Mouse (Mus musculus) liver, embryonic 11.5 days (tissue): ENCODE measurements around the gene Prkce. TPM values are rescaled to one million over a fixed set of nuclear protein-coding genes. Genes with fewer than 3 reads are reported as not detected.
A peak's percentile ranks its signal among the peaks of the same experiment; 100 is the strongest.

Source experiments
- ATAC-seq: fragments of 200-750 bp; cut with Nextera tagmentation; replicated peaks from 2 replicates; pipeline ENCODE4 v1.8.0; 2017; ENCODE audit warnings: moderate number of reproducible peaks, mild to moderate bottlenecking, moderate TSS enrichment, moderate library complexity; ENCODE audit not compliant: low FRiP score
- DNase-seq: peaks from one replicate; pipeline ENCODE4 v3.0.0-alpha.2; 2017; ENCODE audit warnings: low spot score
- H3K27ac ChIP-seq: fragments of 300-500 bp; sonication (generic); 2 replicates; pipeline ENCODE4 v1.5.1; 2014; ENCODE audit warnings: mild to moderate bottlenecking, low read depth, low read length, control low read depth
- H3K27me3 ChIP-seq: fragments of 300-500 bp; sonication (generic); replicated peaks from 2 replicates; pipeline ENCODE4 v1.6.1; 2014; ENCODE audit warnings: low read length, mixed read lengths; ENCODE audit not compliant: control insufficient read depth, insufficient read depth
- H3K36me3 ChIP-seq: fragments of 300-500 bp; sonication (generic); 2 replicates; pipeline ENCODE4 v1.6.1; 2014; ENCODE audit warnings: mild to moderate bottlenecking, low read length, moderate library complexity, mixed read lengths; ENCODE audit not compliant: control insufficient read depth, insufficient read depth
- H3K4me1 ChIP-seq: fragments of 300-500 bp; sonication (generic); replicated peaks from 2 replicates; pipeline ENCODE4 v1.6.1; 2014; ENCODE audit warnings: low read length, mixed read lengths; ENCODE audit not compliant: control insufficient read depth, insufficient read depth
- H3K4me2 ChIP-seq: fragments of 300-500 bp; sonication (generic); 2 replicates; pipeline ENCODE4 v1.6.1; 2014; ENCODE audit warnings: mild to moderate bottlenecking, control low read depth, moderate library complexity
- H3K4me3 ChIP-seq: fragments of 300-500 bp; sonication (generic); 2 replicates; pipeline ENCODE4 v1.5.1; 2014; ENCODE audit warnings: low read depth, low read length, control low read depth
- H3K9ac ChIP-seq: fragments of 300-500 bp; sonication (generic); 2 replicates; pipeline ENCODE4 v1.6.1; 2014; ENCODE audit warnings: low read depth, low read length, control low read depth
- H3K9me3 ChIP-seq: fragments of 300-500 bp; sonication (generic); 2 replicates; pipeline ENCODE4 v1.6.1; 2016; ENCODE audit warnings: low read length, inconsistent platforms, mixed read lengths; ENCODE audit not compliant: control insufficient read depth
- WGBS: fragments of 180-500 bp; shearing (Covaris S2); extraction: QIAGEN DNeasy Blood & Tissue Kit; methylation state at CpG from one replicate; pipeline ENCODE4 v1.1.7; 2014; 5-methylcytosine and 5-hydroxymethylcytosine counted together
- polyA plus RNA-seq: library from polyadenylated mRNA; unstranded; fragments of >200 nt; fragmentation: Nextera tagmentation; extraction: Ambion mirVana; gene quantifications from 2 replicates; pipeline ENCODE4 v1.2.1, GENCODE M21; 2014

The Prkce gene
- polyA plus RNA-seq, 1 experiment from 2014 or later = 4.0 TPM

DNA sequence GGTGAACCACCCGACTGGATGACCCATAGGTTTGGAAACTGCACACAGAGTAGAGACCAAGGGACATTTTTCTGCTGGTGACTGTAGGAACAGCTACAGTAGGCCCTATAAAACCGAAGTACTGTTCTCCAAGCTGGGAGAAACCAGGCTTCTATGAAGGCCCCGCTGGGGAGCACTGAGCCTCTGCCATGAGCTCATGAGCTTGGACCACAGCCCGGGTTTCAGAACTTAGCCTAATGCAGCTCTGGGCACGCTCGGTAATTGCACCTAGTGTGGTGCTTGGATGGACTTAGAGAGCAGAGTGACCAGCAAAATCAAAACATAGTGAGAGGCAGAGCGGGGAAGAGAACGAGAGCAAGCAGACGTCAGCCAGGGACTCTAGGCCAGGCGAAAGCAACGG is 134.7 kb downstream of the Prkce start:
- Histone ChIP-seq H3K9ac (no peak overlapping the region), H3K27ac (peak overlapping the region; percentile 94), H3K9me3 (no peaks in the 10 kb centered on the region), H3K27me3 (no peaks in the 10 kb centered on the region), H3K4me1 (peaks cover 45% of the 10 kb centered on the region), H3K36me3 (no peaks in the 10 kb centered on the region), H3K4me2 (no peak overlapping the region; the same call in 1 of the 2 replicates), H3K4me3 (no peak overlapping the region)
- ATAC-seq (no peak), DNase-seq (no peak)
- 86% methylated on average over 11 of the region's 11 CpGs for WGBS

DNA sequence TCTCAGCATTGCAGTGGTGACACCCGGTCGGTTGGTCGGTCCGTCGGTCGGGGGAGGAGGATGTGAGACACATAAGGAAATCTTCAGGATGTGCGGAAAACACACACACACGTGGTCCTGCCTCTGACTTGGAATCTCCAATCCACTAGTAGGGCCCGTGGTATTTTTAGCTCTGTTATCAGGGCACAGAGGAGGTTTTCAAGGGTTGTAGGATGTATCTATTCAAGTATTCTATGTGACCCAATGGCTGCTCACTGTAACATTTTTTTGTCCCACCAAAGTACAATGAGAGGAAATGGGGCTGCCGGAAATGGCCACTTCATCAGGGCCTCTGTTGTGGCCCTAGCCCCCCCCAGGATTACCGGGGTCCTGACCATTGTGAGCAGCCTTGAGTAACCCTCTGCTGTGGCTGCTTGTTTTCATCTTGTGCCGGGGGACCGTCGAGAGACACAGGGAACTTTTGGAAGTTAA is 135.3 kb downstream of the Prkce start:
- H3K4me1 ChIP-seq = peaks cover 45% of the 10 kb centered on the region
- H3K27me3 ChIP-seq = no peaks in the 10 kb centered on the region
- peak overlapping the region; percentile 94 for H3K27ac ChIP-seq
- DNase-seq (no peak), ATAC-seq (no peak; the same call in 1 of the 2 replicates)
- 59% methylated on average over 14 of the region's 14 CpGs for whole genome bisulfite sequencing
- H3K4me2 ChIP-seq = no peak overlapping the region
- no peaks in the 10 kb centered on the region for H3K9me3 ChIP-seq
- no peak overlapping the region for H3K9ac ChIP-seq
- no peaks in the 10 kb centered on the region for H3K36me3 ChIP-seq
- no peak overlapping the region for H3K4me3 ChIP-seq

DNA sequence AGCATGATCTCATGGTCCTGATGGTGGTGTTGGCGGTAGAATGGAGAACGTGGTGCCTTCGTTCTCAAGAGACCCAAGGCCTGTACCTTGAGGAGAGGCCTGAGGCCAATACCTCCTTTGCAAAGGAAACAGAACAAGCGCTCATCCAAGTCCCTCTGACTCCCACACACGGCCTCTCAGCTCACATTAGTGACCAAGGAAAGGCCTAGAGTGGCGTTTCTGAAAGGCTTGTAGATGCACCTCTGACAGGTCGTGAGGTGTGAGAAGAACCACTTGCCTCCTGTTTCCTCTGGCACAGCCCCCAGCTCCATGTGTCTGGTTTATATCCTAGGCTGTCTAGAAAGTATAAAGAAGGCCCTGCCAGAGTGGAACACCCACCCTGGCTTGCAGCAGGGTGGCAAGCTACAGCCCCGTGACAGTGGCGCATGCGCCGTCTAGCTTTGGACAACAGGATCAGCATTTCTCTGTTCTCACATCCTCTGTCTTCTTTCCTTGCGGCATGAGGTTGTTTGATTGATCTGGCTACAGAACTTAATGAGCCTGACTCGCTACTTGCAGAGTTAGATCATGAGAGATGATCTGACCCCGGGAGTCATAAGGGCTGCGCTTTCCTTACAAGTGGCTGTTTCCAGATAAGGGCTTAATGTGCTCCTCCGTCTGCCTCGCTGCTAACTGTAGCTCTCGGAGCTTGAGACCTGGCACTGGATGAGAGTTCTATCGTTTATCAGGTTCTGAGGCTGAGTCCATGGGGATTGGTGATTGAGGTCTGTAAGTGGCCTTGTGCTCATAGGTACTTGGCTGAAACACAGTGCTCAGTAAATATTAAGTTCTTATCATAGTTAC is 136.0 kb downstream of the Prkce start:
- peak; percentile 73 for ATAC-seq
- 49% methylated on average over 19 of the region's 19 CpGs for WGBS
- peak overlapping the region; percentile 37 for H3K4me2 ChIP-seq

DNA sequence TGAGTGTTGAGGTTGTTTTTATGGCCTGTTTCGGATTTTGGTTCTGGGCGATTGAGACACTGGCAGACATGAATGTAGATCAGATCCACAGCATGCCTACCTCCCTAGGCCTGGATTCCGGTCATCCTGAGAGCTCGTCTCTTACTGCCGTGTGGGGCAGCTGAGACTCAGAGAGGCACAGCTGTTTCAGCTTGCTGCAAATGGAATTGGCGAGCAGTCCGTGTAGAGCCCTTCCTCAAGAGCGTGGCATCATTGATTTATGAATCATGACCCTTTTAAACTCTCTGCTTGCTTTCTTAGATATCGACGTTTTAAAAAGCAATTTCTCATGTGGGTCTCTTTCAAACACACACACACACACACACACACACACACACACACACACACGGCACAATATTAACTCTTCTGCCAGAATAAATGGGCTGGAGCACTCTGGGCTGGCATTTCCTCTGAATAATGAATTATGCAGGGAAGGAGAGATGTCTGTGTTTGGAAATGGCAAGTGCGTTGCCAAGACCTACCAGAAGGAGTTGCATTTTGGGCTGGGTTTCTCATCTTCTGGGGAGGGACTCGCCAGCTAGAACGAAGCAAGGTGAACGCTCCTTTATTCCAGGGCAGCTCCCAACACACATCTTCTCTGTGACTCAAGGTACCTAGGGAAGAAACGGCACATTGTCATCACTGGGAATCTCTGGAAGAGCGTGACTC is 137.5 kb downstream of the Prkce start:
- Histone ChIP-seq H3K4me3 (no peak overlapping the region), H3K27ac (no peak overlapping the region), H3K4me1 (peaks cover 45% of the 10 kb centered on the region), H3K4me2 (no peak overlapping the region), H3K9me3 (no peaks in the 10 kb centered on the region), H3K9ac (no peak overlapping the region), H3K27me3 (no peaks in the 10 kb centered on the region), H3K36me3 (no peaks in the 10 kb centered on the region)
- DNase-seq (no peak), ATAC-seq (no peak)
- 77% methylated on average over 17 of the region's 17 CpGs for WGBS

More for the DNA sequence above, 136.0 kb downstream of the Prkce start:
- H3K36me3 ChIP-seq = no peaks in the 10 kb centered on the region
- H3K4me1 ChIP-seq = peaks cover 45% of the 10 kb centered on the region
- no peak overlapping the region for H3K9ac ChIP-seq
- H3K4me3 ChIP-seq = no peak overlapping the region
- H3K27ac ChIP-seq = peak overlapping the region; percentile 82
- no peaks in the 10 kb centered on the region for H3K9me3 ChIP-seq
- H3K27me3 ChIP-seq = no peaks in the 10 kb centered on the region
- DNase-seq = no peak

DNA sequence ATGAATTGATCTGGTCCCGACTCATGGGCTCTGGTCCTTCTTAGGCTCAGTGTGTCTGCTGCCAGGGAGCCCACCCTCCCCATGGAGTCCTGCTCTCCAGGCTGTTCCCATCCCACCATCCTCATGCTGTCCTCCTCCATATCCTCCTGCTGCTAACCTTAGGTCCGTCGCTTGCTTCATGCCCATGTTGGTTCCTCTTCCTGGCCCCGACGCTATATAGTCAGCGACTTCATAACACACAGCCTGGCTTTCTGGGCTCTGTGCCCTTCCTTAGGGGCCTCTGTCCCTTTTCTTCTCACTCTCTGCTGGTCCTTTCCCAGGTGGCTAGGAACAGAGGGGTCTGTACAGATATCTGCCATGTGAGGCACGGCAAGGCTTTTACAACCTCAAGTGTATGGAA is 138.6 kb downstream of the Prkce start:
- WGBS = 78% methylated on average over 7 of the region's 7 CpGs
- Histone ChIP-seq H3K4me1 (peaks cover 39% of the 10 kb centered on the region), H3K9ac (no peak overlapping the region), H3K9me3 (no peaks in the 10 kb centered on the region), H3K36me3 (no peaks in the 10 kb centered on the region), H3K27ac (no peak overlapping the region), H3K4me3 (no peak overlapping the region), H3K4me2 (no peak overlapping the region), H3K27me3 (no peaks in the 10 kb centered on the region)
- no peak for DNase-seq
- ATAC-seq = no peak

DNA sequence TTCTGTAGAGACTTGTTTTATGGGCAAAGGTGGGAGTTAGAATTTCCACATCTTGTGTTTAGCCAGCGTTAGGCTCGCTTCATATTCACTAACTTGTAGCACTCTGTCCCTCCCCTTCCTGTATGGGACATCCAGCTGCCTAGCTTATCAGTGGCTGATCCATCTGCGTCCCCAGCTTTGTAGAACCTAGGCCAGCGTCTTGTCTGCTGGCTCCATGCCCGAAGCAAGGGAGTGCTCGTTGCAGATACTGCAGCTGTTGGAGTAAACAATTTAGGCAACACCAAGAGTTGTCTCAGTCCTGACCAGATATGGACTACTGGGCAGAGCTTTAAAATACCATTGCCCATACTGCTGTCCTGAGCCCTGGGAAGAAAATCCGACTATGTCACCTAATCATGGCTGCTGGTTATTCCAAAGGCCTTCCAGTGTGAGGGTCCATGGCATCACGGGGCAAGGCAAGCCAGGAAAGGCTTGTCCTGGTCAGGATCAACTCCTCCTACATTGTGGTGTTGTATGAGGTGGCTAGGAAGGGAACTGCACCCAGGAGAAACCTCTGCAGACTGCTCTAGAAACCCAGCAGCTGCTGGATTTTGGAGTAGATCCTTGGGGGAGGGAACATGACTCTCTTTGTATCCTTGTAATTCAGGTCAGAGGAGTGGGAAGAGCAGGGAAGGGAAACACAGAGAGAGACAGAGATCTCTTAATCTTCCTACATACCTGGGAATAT is 146.0 kb downstream of the Prkce start:
- 0 out of 2 replicates have a peak overlapping the region, but pooled peaks have one; percentile 25 for H3K9ac ChIP-seq
- 30% methylated on average over 8 of the region's 8 CpGs for WGBS
- DNase-seq (peak; percentile 59), ATAC-seq (peak; percentile 100)
- peak overlapping the region; percentile 46 for H3K4me2 ChIP-seq
- no peak overlapping the region for H3K4me3 ChIP-seq
- H3K27ac ChIP-seq = peak overlapping the region; percentile 87
- H3K27me3 ChIP-seq = no peaks in the 10 kb centered on the region
- no peaks in the 10 kb centered on the region for H3K36me3 ChIP-seq
- no peaks in the 10 kb centered on the region for H3K9me3 ChIP-seq
- peaks cover 14% of the 10 kb centered on the region for H3K4me1 ChIP-seq

DNA sequence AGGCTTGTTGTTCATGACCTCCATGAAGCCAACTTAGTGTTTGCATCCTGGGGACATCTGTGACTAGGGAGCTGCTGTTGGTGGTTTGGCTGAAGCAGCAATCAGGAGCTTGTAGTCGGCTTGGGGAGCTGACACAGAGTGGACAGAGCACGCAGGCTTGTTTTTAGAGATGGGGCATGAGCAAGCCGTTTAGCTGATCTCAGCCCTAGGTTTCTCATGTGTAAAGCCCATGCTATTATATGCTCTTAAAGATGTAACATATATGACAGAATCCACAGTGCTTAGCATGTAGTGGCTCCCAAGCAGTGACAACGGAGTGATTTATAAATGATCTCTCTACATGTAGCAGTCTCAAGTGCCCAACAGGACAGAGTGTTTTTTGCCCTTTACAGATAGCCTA is 148.3 kb downstream of the Prkce start:
- Histone ChIP-seq H3K9me3 (no peaks in the 10 kb centered on the region), H3K27ac (no peak overlapping the region), H3K9ac (no peak overlapping the region), H3K27me3 (no peaks in the 10 kb centered on the region), H3K36me3 (no peaks in the 10 kb centered on the region), H3K4me1 (peaks cover 14% of the 10 kb centered on the region), H3K4me2 (no peak overlapping the region), H3K4me3 (no peak overlapping the region)
- WGBS = 86% methylated on average over 4 of the region's 4 CpGs
- ATAC-seq (no peak), DNase-seq (no peak)

DNA sequence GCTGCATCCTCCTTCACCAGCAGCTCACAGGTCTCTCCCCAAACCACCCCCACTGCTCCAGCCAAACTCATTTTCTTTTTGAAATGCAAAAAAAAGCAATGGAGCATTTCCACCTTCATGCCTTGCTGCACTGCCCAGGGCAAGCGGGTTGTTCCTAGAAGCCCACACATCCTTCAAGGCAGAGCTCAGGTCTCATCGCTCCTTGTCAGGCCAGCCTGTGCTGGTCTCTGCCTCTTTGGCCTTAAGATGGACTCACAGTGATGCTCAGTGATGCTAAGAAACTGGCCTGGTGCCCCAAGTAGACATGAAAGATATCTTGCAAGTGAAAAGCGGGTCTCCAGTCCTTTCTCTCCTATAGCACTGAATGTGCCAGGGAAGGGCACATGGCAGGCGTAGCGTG is 149.2 kb downstream of the Prkce start:
- Histone ChIP-seq H3K4me3 (no peak overlapping the region), H3K36me3 (no peaks in the 10 kb centered on the region), H3K27ac (no peak overlapping the region), H3K4me2 (no peak overlapping the region), H3K27me3 (no peaks in the 10 kb centered on the region), H3K9ac (no peak overlapping the region), H3K9me3 (no peaks in the 10 kb centered on the region), H3K4me1 (peaks cover 14% of the 10 kb centered on the region)
- DNase-seq (peak; percentile 30), ATAC-seq (no peak)
- 89% methylated on average over 5 of the region's 5 CpGs for WGBS
